Mouse (Mus musculus) yolk sac, embryonic 10.5 days (tissue): ENCODE results near the gene Kndc1.

ENCODE experiments used
- DNase-seq: peaks from one replicate; pipeline ENCODE4 v3.0.0-alpha.2; 2017; ENCODE audit warnings: low spot score

The Kndc1 gene

GRCm38 (mm10) chr7:139990864-139991394 is 96.4 kb downstream of the Kndc1 start:
- no peak for DNase-seq
